Mouse (Mus musculus): ENCODE measurements around the gene Pla2g5.
"Not testable (repeated sequence)": the region's sequence is repeated elsewhere in the genome, so short reads cannot be mapped to it uniquely, and the experiment has no call there.

The Pla2g5 gene

DNA sequence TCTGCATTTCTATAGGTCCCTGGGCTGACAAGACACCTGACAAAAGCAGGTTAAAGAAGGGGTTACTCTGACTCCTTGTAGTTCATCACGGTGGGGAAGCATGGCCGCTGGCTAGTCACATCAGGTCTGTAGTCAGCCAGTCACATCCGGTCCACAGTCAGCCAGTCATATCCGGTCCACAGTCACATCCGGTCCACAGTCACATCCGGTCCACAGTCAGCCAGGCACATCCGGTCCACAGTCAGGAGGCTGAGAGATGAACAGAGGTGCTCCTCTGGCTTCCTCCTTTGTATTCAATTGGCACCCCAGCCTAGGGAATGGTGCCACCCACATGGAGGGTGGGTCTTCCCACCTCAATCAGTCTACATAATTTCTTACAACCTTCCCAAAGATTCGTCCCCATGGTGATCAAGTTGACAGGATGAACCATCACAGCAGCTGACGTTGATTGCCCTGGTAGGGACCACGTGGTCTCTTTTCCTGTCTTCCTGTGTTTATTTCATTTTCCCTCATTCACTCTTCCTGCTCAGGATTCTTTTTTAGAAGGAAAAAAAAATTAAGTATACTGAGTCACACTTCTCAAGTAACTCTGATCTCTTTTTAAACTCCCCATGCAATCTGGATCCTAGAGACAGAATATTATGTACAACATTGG lies at the start of gene Pla2g5:
TSS of gene Pla2g5 (minus strand) at position 139 of the 655 bp plus-strand sequence.
- DNase-seq (ENCODE audit: low read depth, low spot score) = no peak

GRCm38 (mm10) chr4:138905624-138906337 lies 42.5 kb upstream of the Pla2g5 start:
- DNase-seq (ENCODE audit: low read depth, low spot score) = no peak

GRCm38 (mm10) chr4:138899361-138899760 lies 36.1 kb upstream of the Pla2g5 start:
- no peak for DNase-seq (ENCODE audit: low read depth, low spot score)

- not testable (repeated sequence) for DNase-seq (ENCODE audit: low read depth, low spot score)
Observed at GRCm38 (mm10) chr4:138893789-138894188, 30.5 kb upstream of the Pla2g5 start.

GRCm38 (mm10) chr4:138892655-138893054 lies 29.4 kb upstream of the Pla2g5 start:
- no peak for DNase-seq (ENCODE audit: low read depth, low spot score)

DNA sequence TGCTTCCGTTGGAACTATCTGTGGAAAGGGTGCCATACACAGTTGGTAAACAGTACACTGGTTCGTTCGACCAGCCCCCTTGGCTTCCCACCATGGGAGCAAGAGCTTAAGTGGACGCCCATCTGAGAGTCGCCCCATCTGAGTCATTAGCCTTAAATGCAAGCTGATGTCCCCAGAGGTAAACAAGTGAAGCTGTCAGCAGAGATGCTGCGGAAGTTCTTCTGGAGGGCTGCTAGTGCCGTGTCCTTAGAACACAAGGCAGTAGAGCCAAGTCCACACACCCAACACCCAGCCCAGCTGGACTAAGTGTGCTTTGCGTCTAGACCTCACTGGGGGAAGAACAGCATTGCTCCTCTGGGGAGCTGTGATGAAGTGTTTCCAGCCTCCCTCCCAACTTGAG lies 26.4 kb upstream of the Pla2g5 start:
- no peak for DNase-seq (ENCODE audit: low read depth, low spot score)

DNA sequence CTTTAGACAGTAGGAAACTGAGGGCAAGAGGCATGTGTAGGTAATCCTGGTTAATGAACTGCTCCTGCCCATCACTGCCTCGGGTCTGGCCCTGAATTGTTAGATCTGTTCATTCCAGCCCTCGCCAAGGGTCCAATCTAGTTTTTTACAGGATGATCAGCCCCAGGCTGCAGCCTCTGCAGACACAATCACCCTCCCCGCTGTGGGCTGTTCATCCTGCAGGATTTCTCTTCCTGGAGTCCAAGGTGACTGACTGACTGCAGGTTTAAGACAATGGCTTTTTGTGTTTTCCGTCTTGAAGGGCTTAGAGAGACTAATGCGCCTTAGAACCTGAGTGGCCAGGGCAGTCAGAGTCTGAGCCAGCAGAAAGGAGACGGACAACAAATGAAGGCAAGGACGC lies 25.9 kb upstream of the Pla2g5 start:
- no peak for DNase-seq (ENCODE audit: low read depth, low spot score)

DNA sequence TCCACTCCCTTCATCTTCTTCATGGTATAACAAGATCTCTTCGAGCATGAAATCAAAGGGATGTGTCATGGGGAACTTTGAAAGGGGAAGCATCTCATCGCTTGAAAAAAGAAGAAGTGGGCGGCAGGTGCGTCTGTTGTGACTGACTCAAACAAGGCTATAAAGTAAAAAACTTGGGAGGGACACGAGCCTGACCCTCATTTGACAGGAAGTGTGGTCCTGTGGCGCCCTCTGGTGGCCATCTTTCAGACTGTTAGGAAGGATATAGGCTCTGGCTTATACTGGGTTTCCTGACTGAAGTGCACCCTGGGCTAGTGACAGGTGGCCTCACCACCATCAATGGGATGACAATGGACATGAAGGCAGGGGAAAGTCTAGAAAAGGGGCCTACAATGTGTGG lies 21.0 kb upstream of the Pla2g5 start:
- peak; percentile 79 for DNase-seq (ENCODE audit: low read depth, low spot score)

DNA sequence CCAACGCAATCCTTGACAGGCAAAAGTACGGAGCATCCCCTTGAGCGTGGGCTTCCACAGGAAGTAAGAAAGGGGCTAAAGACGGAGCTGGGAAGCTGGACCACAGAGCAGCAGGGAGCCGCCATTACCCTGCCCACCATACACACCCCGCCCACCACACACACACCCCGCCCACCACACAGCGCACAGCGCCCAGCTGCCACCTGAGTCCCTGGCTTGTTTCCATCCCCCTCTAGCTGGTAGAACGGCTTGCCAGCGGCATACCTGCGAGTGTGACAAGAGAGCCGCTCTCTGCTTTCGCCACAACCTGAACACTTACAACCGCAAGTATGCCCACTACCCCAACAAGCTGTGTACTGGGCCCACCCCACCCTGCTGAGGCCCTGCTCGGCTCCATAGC lies 18.9 kb upstream of the Pla2g5 start:
- no peak for DNase-seq (ENCODE audit: low read depth, low spot score)

DNA sequence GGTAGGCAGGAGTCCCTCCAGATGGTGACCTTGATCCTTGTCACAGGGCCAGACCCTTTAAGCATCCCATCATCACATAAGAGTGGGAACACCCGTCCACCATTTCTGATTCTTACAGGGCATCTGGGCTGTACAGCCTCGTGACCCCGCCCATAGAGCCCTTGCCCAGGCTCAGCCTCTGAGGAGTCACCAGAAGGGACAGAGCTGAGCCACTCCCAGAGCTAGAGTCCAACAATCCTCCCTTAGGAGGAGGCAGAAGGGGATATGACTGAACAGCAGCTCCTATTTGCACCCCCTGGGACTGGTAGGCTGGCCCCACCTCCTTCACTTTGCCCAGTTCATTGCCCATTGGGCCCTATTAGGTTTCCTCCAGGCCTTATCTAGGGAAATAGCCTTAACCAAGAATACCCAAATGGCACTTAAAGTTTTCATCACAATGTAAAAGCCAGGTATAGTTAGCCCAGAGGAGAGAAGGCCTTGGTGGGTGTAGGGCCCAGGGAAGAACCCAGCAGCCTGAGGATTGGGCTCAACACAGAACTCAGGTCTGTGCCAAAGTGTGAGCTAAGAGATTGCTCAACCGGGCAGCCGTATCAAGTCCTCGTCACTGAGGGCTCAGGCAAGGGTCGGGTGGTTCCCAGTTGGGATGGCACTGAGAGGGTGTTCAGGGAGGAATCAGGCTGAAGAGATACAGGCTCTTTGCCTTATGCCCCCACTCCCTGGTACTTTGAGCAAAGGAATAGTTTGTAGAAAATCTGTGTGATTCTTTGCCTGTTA lies 17.7 kb upstream of the Pla2g5 start:
- DNase-seq (ENCODE audit: low read depth, low spot score) = no peak

DNA sequence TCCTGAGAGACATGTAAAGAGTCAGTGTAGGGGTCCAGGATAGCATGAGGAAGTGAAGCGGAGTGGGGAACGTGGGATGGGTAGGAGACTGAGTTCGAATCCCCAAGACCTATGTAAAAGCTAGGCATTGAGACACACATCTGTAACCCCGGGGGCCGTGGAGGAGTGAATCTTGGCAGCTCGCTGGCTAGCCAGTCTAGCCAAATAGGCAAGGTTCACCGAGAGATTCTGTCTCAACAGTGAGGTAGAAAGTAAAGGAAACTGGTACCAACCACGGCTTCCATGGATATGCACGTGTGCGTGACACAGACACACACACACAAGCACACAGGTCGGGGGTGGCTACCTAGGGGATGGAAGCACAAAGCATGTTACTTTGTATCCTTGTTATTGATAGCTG lies 16.5 kb upstream of the Pla2g5 start:
- no peak for DNase-seq (ENCODE audit: low read depth, low spot score)

- no peak for DNase-seq (ENCODE audit: low read depth, low spot score)
Observed at GRCm38 (mm10) chr4:138878783-138879182, 15.5 kb upstream of the Pla2g5 start.

DNA sequence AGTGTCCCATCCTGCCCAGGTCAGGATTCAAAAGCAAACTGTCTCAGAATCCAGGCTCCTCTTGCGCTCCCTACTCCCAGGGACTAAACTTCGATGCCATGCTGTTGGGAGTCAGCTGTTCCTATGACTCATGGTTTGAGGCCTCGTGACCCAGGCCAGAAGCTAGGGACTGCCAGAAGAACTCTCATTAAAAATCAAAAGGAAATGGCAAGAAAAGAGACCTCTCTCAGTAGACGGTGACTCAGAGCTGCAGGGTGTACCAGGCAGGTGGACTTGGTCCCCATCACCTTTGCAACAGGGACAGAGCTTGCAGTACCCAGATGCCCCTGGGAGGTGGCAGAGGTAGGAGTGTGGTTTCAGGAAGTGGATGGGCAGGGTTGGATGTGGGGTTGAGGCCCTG lies 14.4 kb upstream of the Pla2g5 start, which contains the start of gene Pla2g2e:
TSS of gene Pla2g2e (plus strand) at position 212 of the 400 bp plus-strand sequence.
- DNase-seq (ENCODE audit: low read depth, low spot score) = no peak

DNA sequence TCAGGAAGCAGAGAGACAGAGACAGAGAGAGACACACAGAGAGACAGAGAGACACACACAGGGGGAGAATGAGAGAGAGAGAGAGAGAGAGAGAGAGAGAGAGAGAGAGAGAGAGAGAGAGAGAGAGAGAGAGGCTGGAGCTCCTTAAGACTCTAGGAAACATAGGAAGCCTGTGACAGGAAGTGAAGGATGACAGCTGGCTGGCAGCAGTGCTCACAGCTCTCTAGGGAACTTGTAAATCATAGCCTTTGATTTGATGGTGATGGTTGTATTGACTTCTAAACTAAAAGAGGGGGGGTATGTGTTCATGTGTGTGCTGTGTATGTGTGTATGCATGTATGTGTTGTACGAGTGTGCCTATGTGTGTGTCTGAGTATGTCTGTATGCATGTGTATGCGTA lies 12.7 kb upstream of the Pla2g5 start:
- no peak for DNase-seq (ENCODE audit: low read depth, low spot score)

DNA sequence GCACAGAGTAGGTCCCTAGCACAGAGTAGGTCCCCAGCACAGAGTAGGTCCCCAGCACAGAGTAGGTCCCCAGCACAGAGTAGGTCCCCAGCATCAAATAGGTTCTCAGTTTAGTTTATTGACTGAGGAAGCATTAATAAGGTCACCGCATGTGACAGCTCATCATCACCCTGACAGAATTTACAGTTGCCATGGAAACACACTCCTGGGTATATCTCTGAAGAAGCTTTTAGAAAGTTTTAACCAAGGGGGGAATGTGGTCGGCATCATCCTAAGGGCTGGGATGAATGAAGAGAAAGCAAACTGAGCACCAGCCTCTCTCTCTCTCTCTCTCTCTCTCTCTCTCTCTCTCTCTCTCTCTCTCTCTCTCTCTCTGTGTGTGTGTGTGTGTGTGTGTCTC lies 12.0 kb upstream of the Pla2g5 start:
- not testable (repeated sequence) for DNase-seq (ENCODE audit: low read depth, low spot score)

- DNase-seq (ENCODE audit: low read depth, low spot score) = no peak
Observed at GRCm38 (mm10) chr4:138873864-138874263, 10.6 kb upstream of the Pla2g5 start, which contains the start of gene Gm13030. TSS of gene Gm13030 (minus strand) at chr4:138873964.

DNA sequence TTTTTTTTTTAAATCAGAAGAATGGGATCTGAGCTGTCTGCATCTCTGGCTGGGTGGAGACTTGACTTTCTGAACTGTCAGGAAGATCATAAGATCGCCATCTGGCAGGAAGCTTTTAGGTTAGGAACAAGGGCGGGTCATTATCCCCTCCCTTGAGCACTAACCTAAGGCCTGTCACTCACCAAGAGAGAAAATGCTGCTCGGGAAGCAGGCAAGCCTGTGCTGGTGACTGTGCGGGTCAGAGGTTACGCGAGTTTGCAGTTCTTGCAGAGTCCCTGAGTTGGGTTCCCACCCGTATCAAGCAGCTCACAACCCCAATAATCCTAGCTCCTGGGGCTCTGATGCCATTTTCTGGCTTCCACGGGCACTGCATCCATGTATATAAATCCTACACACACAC lies 5.4 kb upstream of the Pla2g5 start:
- DNase-seq (ENCODE audit: low read depth, low spot score) = no peak

- DNase-seq (ENCODE audit: low read depth, low spot score) = peak; percentile 80
Observed at GRCm38 (mm10) chr4:138866413-138866812, 3.1 kb upstream of the Pla2g5 start.

- no peak for DNase-seq (ENCODE audit: low read depth, low spot score)
Observed at GRCm38 (mm10) chr4:138865991-138866390, 2.7 kb upstream of the Pla2g5 start.

GRCm38 (mm10) chr4:138865092-138865491 lies 1.8 kb upstream of the Pla2g5 start:
- no peak for DNase-seq (ENCODE audit: low read depth, low spot score)

DNA sequence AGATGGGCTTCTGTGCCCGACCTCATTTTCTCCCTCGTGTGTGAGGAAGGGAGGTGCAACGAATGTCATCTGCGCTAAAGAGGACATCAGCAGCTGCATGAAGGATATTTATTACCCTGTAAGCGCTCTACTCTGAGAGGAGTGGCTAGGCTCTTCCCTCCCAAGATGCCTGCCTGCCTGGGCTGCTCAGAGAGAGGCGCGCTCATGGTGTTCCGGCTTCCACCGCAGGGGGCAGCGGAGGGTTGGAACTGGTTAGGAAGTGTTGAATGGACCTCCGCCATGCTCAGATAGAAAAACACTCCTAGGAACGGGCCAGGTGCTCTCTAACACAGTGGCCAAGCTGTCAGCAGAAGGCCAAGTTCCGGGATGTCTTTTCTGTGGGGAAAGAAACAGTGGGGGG lies 3.6 kb downstream of the Pla2g5 start:
- DNase-seq (ENCODE audit: low read depth, low spot score) = peak; percentile 69

DNA sequence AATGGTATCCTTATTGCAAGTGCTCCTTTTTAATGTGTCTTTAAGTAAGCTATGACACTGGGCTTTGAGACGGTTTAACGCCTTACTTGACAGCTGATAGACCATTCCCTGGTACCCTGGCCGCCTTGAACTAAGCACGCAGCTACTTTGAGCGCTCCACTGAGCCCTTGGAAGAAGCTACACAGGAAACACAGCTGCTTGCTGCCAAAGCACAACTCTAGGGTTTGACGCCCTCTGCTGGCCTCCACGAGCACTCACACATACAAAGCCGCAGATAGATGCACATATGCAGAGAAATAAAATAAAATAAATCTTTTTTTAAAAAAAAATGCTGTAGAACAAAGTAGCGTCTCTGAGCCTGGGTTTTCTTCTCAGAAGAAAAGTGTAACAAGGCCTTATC lies 4.0 kb downstream of the Pla2g5 start:
- peak; percentile 41 for DNase-seq (ENCODE audit: low read depth, low spot score)

All from forelimb bud, embryonic 11.5 days (tissue).